Mouse (Mus musculus) lung, embryonic 16.5 days (tissue): ENCODE measurements around the gene Mfrp. TPM values are rescaled to one million over a fixed set of nuclear protein-coding genes. Genes with fewer than 3 reads are reported as not detected.
A peak's percentile ranks its signal among the peaks of the same experiment; 100 is the strongest.
"Not testable (repeated sequence)": the region's sequence is repeated elsewhere in the genome, so short reads cannot be mapped to it uniquely, and the experiment has no call there.

Experiments
- ATAC-seq: fragments of 200-750 bp; cut with Nextera tagmentation; 2 replicates; pipeline ENCODE4 v1.8.0; 2017; ENCODE audit warnings: low read depth, mild to moderate bottlenecking, moderate library complexity
- H3K27ac ChIP-seq: fragments of 300-500 bp; sonication (generic); 2 replicates; pipeline ENCODE4 v1.5.1; 2014; ENCODE audit warnings: mild to moderate bottlenecking, control low read depth, low read length
- H3K27me3 ChIP-seq: fragments of 300-500 bp; sonication (generic); 2 replicates; pipeline ENCODE4 v1.6.1; 2014; ENCODE audit warnings: low read depth, low read length, mixed read lengths; ENCODE audit not compliant: control insufficient read depth, insufficient read depth
- H3K36me3 ChIP-seq: fragments of 300-500 bp; sonication (generic); 2 replicates; pipeline ENCODE4 v1.6.1; 2014; ENCODE audit warnings: low read length; ENCODE audit not compliant: control insufficient read depth, insufficient read depth
- H3K4me1 ChIP-seq: fragments of 300-500 bp; sonication (generic); replicated peaks from 2 replicates; pipeline ENCODE4 v1.6.1; 2014; ENCODE audit warnings: low read length, mixed read lengths; ENCODE audit not compliant: control insufficient read depth, insufficient read depth
- H3K4me2 ChIP-seq: fragments of 300-500 bp; sonication (generic); 2 replicates; pipeline ENCODE4 v1.6.1; 2014; ENCODE audit warnings: low read depth, low read length, control low read depth
- H3K4me3 ChIP-seq: fragments of 300-500 bp; sonication (generic); 2 replicates; pipeline ENCODE4 v1.5.1; 2014; ENCODE audit warnings: mild to moderate bottlenecking, low read length, control low read depth
- H3K9ac ChIP-seq: fragments of 300-500 bp; sonication (generic); 2 replicates; pipeline ENCODE4 v1.6.1; 2014; ENCODE audit warnings: low read length, control low read depth
- H3K9me3 ChIP-seq: fragments of 300-500 bp; sonication (generic); 2 replicates; pipeline ENCODE4 v1.6.1; 2016; ENCODE audit warnings: low read length; ENCODE audit not compliant: control insufficient read depth
- WGBS: fragments of 180-500 bp; shearing (Covaris S2); extraction: QIAGEN DNeasy Blood & Tissue Kit; methylation state at CpG from one replicate; pipeline ENCODE4 v1.1.7; 2014; 5-methylcytosine and 5-hydroxymethylcytosine counted together
- polyA plus RNA-seq: library from polyadenylated mRNA; unstranded; fragments of >200 nt; fragmentation: Nextera tagmentation; extraction: Ambion mirVana; gene quantifications from 2 replicates; pipeline ENCODE4 v1.2.1, GENCODE M21; 2015

Gene Mfrp
- polyA plus RNA-seq, 1 experiment from 2014 or later, result 0.21 TPM

DNA sequence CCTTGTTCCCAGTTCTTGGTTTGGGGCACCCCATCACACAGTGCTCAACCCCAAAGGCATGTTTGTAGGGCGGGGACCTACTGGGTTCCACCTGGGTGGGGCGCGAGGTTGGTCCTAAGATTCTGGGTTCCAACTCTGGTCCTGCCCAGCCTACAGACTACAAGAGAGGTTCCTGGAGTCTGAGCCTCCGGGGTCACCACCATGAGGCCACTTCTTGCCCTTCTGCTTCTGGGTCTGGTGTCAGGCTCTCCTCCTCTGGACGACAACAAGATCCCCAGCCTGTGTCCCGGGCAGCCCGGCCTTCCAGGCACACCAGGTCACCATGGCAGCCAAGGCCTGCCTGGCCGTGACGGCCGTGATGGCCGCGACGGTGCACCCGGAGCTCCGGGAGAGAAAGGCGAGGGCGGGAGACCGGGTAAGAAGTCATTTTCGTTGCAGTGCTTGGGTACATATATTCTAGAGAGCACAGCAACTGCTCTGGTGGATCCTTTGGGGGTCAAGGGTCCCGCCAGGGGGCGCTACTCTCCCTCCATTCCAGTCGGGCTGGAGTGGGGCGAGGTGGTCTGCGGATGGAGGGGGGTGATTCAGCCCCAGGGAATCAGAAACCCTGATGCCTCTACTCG lies 6.1 kb downstream of the Mfrp start:
- WGBS, result 46% methylated on average over 25 of the region's 25 CpGs
- Histone ChIP-seq H3K9me3 (no peaks in the 10 kb centered on the region), H3K27ac (peak overlapping the region; percentile 79), H3K9ac (peak overlapping the region; percentile 19), H3K4me1 (peaks cover 38% of the 10 kb centered on the region), H3K4me3 (peak overlapping the region; percentile 3; the same call in 1 of the 2 replicates), H3K27me3 (no peaks in the 10 kb centered on the region), H3K4me2 (peak overlapping the region; percentile 39), H3K36me3 (peaks cover 7% of the 10 kb centered on the region)
- peak; percentile 4 for ATAC-seq

DNA sequence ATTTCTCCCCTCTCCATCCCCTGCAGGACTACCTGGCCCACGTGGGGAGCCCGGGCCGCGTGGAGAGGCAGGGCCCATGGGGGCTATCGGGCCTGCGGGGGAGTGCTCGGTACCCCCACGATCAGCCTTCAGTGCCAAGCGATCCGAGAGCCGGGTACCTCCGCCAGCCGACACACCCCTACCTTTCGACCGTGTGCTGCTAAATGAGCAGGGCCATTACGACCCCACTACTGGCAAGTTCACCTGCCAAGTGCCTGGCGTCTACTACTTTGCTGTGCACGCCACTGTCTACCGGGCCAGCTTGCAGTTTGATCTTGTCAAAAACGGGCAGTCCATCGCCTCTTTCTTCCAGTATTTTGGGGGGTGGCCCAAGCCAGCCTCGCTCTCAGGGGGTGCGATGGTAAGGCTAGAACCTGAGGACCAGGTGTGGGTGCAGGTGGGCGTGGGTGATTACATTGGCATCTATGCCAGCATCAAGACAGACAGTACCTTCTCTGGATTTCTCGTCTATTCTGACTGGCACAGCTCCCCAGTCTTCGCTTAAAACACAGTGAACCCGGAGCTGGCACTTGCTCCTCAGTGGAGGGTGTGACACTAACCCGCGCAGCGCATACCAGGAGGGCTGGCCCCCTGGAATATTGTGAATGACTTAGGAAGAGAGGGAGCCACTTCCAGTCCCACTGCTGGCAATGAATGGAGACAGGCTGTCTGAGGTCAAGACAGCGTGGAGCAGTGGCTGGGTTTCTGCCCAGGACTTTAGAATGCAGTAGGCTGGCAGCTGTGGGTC lies 6.9 kb downstream of the Mfrp start:
- peak overlapping the region; percentile 14; the same call in 1 of the 2 replicates for H3K4me3 ChIP-seq
- H3K36me3 ChIP-seq, result peaks cover 7% of the 10 kb centered on the region
- peak overlapping the region; percentile 47 for H3K4me2 ChIP-seq
- H3K27me3 ChIP-seq, result no peaks in the 10 kb centered on the region
- no peak for ATAC-seq
- H3K9ac ChIP-seq, result peak overlapping the region; percentile 41
- WGBS, result 78% methylated on average over 31 of the region's 31 CpGs
- H3K4me1 ChIP-seq, result peaks cover 38% of the 10 kb centered on the region
- H3K27ac ChIP-seq, result peak overlapping the region; percentile 79
- H3K9me3 ChIP-seq, result no peaks in the 10 kb centered on the region

DNA sequence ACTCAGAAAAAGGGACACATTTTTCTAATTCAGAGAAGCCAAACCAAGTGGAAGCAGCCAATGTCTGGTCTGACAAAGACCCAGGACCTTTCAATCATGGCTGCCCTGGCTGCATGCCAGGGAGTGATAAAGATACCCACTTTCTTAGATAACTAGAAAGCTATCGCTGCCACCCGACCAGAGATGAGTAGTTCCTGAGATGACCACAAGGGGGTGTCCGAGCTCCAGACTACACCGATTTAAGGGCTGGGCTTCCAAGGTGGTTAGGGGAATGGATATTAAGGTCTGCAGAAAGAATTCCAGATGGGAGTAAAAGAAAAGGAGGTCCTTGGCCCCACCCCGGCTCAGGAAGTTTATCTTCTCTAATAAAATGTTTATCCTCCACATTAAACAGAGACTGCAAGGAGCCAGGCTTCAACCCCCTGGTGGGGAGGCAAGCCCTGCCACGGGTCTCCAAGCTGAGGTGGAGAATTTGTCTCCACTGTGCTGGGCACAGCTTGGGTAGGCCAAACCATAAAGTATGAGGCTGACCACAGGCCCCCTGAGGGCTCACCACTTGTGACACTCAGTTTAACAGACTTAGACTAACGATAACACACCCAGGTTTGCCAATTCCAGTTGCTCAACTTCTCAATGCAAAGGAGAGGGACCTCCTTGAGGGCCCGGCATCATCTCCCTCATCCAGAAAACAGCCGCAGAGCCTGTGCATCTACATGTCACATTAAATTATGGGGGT lies 8.0 kb downstream of the Mfrp start:
- Histone ChIP-seq H3K4me1 (peaks cover 41% of the 10 kb centered on the region), H3K36me3 (peaks cover 7% of the 10 kb centered on the region), H3K4me3 (peak overlapping the region; percentile 14), H3K4me2 (peak overlapping the region; percentile 47), H3K27ac (0 out of 2 replicates have a peak overlapping the region, but pooled peaks have one; percentile 4), H3K9ac (peak overlapping the region; percentile 57), H3K27me3 (no peaks in the 10 kb centered on the region), H3K9me3 (no peaks in the 10 kb centered on the region)
- no peak for ATAC-seq
- WGBS, result 22% methylated on average over 9 of the region's 9 CpGs

- not testable (repeated sequence) for H3K27me3 ChIP-seq, H3K27ac ChIP-seq, H3K9ac ChIP-seq, H3K9me3 ChIP-seq, H3K36me3 ChIP-seq, ATAC-seq
- Histone ChIP-seq H3K4me2 (peak overlapping the region; percentile 60), H3K4me3 (peak overlapping the region; percentile 80), H3K4me1 (peaks cover 37% of the 10 kb centered on the region)
- 45% methylated on average over 9 of the region's 12 CpGs for WGBS
Observed at GRCm38 (mm10) chr9:44111909-44112308, 10.4 kb downstream of the Mfrp start.

DNA sequence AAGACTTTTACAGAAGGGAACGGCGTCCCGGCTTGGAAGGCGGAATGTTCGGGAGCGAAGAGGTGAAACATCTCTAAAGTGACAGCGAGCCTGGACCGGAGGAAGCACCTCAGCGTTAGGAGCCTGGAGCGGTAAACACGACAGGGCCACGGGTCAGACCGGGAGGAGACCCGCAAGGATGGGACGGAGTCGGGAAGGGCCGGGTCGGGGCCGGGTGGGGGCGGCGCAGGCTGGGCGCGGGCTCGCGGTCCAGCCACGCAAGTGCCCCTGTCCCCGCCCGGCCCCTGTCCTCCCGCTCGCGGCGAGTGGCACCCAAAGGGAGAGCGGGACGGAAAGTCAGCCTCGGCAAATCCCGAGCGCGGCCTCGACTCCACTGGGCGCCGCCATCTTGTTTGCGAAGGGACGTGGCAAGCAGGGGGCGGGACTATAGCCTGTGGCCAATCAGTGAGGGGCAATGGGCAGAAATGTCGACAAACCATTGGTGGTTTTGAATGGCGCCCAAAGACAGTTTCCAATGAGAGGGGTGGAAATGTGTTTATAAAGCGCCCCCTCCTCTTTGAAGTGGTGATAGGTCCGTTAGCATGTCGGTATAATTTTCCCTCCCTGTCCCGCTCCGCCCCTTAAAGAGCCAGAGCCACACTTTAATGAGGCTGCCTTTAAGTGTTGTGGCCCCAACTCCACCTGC lies 11.7 kb downstream of the Mfrp start, which contains the start of the genes Gm49380 and Rnf26:
Gm49380 (minus strand) TSS at position 396 of the 685 bp plus-strand sequence.
Rnf26 (minus strand) TSS at position 413 of the 685 bp plus-strand sequence.
- Histone ChIP-seq H3K4me3 (peak within 1 kb of the TSS; percentile 80), H3K36me3 (peaks cover 4% of the 10 kb centered on the region), H3K27me3 (no peaks in the 10 kb centered on the region), H3K9ac (peak within 1 kb of the TSS; percentile 90), H3K9me3 (no peaks in the 10 kb centered on the region), H3K4me2 (peak within 1 kb of the TSS; percentile 60), H3K27ac (peak within 1 kb of the TSS; percentile 73; the same call in 1 of the 2 replicates), H3K4me1 (peaks cover 27% of the 10 kb centered on the region)
- under 1% methylated on average over 51 of the region's 51 CpGs for WGBS
- ATAC-seq, result peak; percentile 97

DNA sequence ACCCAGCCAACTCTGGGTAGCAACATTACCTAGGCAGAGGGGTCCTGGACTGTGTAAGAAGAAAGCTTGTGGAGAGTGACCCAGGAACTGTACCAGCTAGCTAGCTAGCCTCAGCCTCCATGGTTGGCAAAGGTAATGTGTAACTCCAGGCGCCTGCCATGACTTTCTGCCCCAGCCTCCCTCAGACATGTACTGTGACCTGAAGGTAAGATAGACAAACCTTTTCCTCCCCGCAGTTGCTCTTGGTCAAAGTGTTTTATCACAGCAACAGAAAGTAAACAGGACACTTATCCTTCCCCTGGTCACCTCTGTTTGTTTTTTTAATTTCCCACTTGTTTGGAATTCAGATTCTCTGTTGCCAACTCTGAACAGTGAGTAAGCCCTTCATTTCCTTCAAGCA lies 12.9 kb downstream of the Mfrp start:
- H3K4me2 ChIP-seq, result no peak overlapping the region
- no peak overlapping the region for H3K27ac ChIP-seq
- H3K9me3 ChIP-seq, result no peaks in the 10 kb centered on the region
- no peaks in the 10 kb centered on the region for H3K36me3 ChIP-seq
- H3K9ac ChIP-seq, result no peak overlapping the region
- WGBS, result 52% methylated on average over 2 of the region's 2 CpGs
- H3K4me3 ChIP-seq, result no peak overlapping the region
- peaks cover 15% of the 10 kb centered on the region for H3K4me1 ChIP-seq
- H3K27me3 ChIP-seq, result no peaks in the 10 kb centered on the region
- no peak for ATAC-seq

- Histone ChIP-seq H3K27ac (no peak overlapping the region), H3K9me3 (no peaks in the 10 kb centered on the region), H3K4me2 (no peak overlapping the region), H3K27me3 (no peaks in the 10 kb centered on the region), H3K9ac (no peak overlapping the region), H3K4me1 (peaks cover 3% of the 10 kb centered on the region), H3K36me3 (no peaks in the 10 kb centered on the region), H3K4me3 (no peak overlapping the region)
- 82% methylated on average over 9 of the region's 9 CpGs for WGBS
- ATAC-seq, result no peak
Observed at GRCm38 (mm10) chr9:44115599-44115998, 14.1 kb downstream of the Mfrp start.

GRCm38 (mm10) chr9:44116182-44116581 lies 14.7 kb downstream of the Mfrp start:
- H3K27me3 ChIP-seq, result no peaks in the 10 kb centered on the region
- H3K36me3 ChIP-seq, result no peaks in the 10 kb centered on the region
- no peak overlapping the region for H3K4me3 ChIP-seq
- H3K9ac ChIP-seq, result no peak overlapping the region
- 86% methylated on average over 4 of the region's 4 CpGs for WGBS
- no peak for ATAC-seq
- H3K27ac ChIP-seq, result no peak overlapping the region
- H3K9me3 ChIP-seq, result no peaks in the 10 kb centered on the region
- H3K4me2 ChIP-seq, result no peak overlapping the region
- H3K4me1 ChIP-seq, result peaks cover 3% of the 10 kb centered on the region; the same call in 1 of the 2 replicates
